Mouse (Mus musculus): Measurements from ENCODE around the gene Btbd9.

GRCm38 (mm10) chr17:30573990-30574782 is 2.1 kb downstream of the Btbd9 start:
- no peak for TF ChIP-seq POLR2A (IDR thresholded peaks at IDR 0.05; ENCODE audit: low read depth, low read length)
- no peak for TF ChIP-seq CTCF (IDR thresholded peaks at IDR 0.05; ENCODE audit: borderline replicate concordance, insufficient read depth, low read length)
